Mouse (Mus musculus): Measurements from ENCODE around the gene Ung. TPM values are rescaled to one million over a fixed set of nuclear protein-coding genes. Genes with fewer than 3 reads are reported as not detected.

Ung gene
- polyA plus RNA-seq, 1 experiment from 2014 or later = 14.8 TPM

GRCm38 (mm10) chr5:114115030-114115429 lies 15.2 kb upstream of the Ung start:
- ATAC-seq = no peak
- Histone ChIP-seq H3K27me3 (no peaks in the 10 kb centered on the region), H3K36me3 (peaks cover 93% of the 10 kb centered on the region), H3K9ac (replicated peaks) (no peak overlapping the region), H3K4me3 (replicated peaks) (no peak overlapping the region), H3K27ac (no peak overlapping the region), H3K4me1 (replicated peaks) (no peaks in the 10 kb centered on the region), H3K4me2 (replicated peaks) (no peak overlapping the region), H3K9me3 (no peaks in the 10 kb centered on the region)
- WGBS = 86% methylated on average over 5 of the region's 5 CpGs

GRCm38 (mm10) chr5:114116586-114116985 lies 13.6 kb upstream of the Ung start:
- H3K9me3 ChIP-seq = no peaks in the 10 kb centered on the region
- H3K4me1 ChIP-seq (replicated peaks) = no peaks in the 10 kb centered on the region
- H3K36me3 ChIP-seq = peaks cover 93% of the 10 kb centered on the region
- H3K4me3 ChIP-seq (replicated peaks) = no peak overlapping the region
- no peak overlapping the region for H3K4me2 ChIP-seq (replicated peaks)
- no peaks in the 10 kb centered on the region for H3K27me3 ChIP-seq
- ATAC-seq = no peak
- H3K27ac ChIP-seq = no peak overlapping the region
- H3K9ac ChIP-seq (replicated peaks) = no peak overlapping the region
- WGBS = 94% methylated on average over 7 of the region's 7 CpGs

DNA sequence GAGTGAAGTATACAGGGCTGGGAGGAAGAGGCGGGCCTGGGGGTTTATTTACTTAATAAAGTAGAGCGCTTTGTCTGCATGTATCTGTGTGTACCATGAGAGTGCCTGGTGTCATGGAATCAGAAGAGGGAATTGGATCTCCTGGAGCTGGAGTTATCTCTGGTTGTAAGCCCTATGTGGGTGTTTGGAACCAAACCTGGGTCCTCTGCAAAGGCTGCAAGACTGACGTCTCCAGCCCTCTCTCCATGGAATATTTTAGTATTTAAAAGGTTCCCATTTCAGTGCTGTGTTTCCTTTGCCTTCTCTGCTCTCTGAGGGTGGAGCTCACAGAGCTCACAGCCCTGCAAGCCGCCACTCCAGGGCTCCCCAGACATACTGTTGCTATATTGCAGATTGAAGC lies 10.4 kb upstream of the Ung start:
- H3K4me3 ChIP-seq (replicated peaks) = no peak overlapping the region
- no peak overlapping the region for H3K4me2 ChIP-seq (replicated peaks)
- no peak overlapping the region for H3K27ac ChIP-seq
- H3K9me3 ChIP-seq = no peaks in the 10 kb centered on the region
- no peaks in the 10 kb centered on the region for H3K4me1 ChIP-seq (replicated peaks)
- H3K9ac ChIP-seq (replicated peaks) = no peak overlapping the region
- ATAC-seq = no peak
- no peaks in the 10 kb centered on the region for H3K27me3 ChIP-seq
- WGBS = 85% methylated on average over 4 of the region's 4 CpGs
- H3K36me3 ChIP-seq = peaks cover 94% of the 10 kb centered on the region

GRCm38 (mm10) chr5:114126008-114126407 lies 4.2 kb upstream of the Ung start:
- H3K9ac ChIP-seq (replicated peaks) = no peak overlapping the region
- H3K27me3 ChIP-seq = no peaks in the 10 kb centered on the region
- H3K4me2 ChIP-seq (replicated peaks) = no peak overlapping the region
- ATAC-seq = no peak
- 89% methylated on average over 3 of the region's 3 CpGs for WGBS
- H3K4me3 ChIP-seq (replicated peaks) = no peak overlapping the region
- peaks cover 10% of the 10 kb centered on the region; the same call in 1 of the 2 replicates for H3K4me1 ChIP-seq (replicated peaks)
- no peak overlapping the region for H3K27ac ChIP-seq
- H3K9me3 ChIP-seq = no peaks in the 10 kb centered on the region
- peaks cover 48% of the 10 kb centered on the region for H3K36me3 ChIP-seq

GRCm38 (mm10) chr5:114126499-114127244 lies 3.5 kb upstream of the Ung start:
- 88% methylated on average over 7 of the region's 7 CpGs for WGBS
- Histone ChIP-seq H3K27me3 (no peaks in the 10 kb centered on the region), H3K9me3 (no peaks in the 10 kb centered on the region), H3K27ac (no peak overlapping the region; the same call in 1 of the 2 replicates), H3K4me3 (replicated peaks) (0 out of 2 replicates have a peak overlapping the region, but pooled peaks have one; percentile 62), H3K4me1 (replicated peaks) (peaks cover 13% of the 10 kb centered on the region), H3K4me2 (replicated peaks) (peak overlapping the region; percentile 89), H3K36me3 (peaks cover 41% of the 10 kb centered on the region), H3K9ac (replicated peaks) (no peak overlapping the region)
- no peak for ATAC-seq

DNA sequence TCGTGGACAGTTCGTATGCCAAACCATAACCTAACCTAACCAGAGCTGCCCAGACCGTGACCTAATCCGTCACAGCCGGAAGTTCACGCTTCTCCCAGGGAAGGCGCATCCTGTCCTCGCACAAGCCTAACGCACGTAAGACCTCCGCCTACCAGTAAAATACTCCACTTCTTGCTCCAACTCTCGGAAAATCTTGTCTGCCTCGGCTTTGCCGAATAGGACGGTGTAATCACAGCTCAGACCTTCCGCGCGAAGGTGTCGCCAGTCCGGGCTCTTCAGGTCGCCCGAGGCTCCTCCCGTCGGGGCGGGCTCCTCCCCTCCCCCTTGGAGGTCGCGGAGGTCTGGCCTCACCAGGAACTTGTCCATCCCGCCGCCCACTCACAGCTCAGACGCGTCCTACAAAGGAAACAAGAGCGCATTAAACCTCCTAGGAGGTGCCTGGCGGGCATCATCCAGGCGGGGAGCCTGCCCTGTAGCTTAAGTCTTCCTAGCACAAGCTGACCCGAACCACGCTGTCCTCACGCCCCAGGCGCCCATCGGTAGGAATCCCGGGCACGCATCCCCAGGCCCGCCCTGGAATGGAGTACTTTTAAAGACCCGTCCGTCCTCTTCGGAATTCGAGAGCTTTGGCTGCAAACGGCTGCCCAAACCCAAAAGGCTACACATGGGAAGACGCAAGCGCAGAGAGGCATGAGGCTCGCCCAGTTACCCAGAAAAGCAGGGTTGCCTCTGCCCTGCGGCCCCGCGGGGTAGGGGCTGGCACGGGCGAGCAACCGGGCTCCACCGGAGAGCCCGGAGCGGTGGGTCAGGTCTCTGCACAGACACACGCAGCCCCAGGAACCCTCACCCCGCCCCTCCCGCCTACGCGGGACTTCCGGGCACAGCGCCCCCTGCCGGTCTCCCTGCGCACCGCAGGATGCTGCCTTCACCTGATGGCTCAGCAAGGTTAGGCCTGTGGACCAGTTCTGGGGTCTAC lies 2.5 kb upstream of the Ung start, which contains the start of gene Alkbh2:
Gene Alkbh2 (minus strand): TSS at position 845 of the 976 bp plus-strand sequence.
- peak within 1 kb of the TSS; percentile 62 for H3K4me3 ChIP-seq (replicated peaks)
- H3K9me3 ChIP-seq = no peaks in the 10 kb centered on the region
- H3K4me1 ChIP-seq (replicated peaks) = peaks cover 23% of the 10 kb centered on the region
- WGBS = under 1% methylated on average over 69 of the region's 69 CpGs
- peak within 1 kb of the TSS; percentile 73 for H3K9ac ChIP-seq (replicated peaks)
- H3K27me3 ChIP-seq = no peaks in the 10 kb centered on the region
- ATAC-seq = peak; percentile 21
- H3K4me2 ChIP-seq (replicated peaks) = peak within 1 kb of the TSS; percentile 89
- H3K27ac ChIP-seq = peak within 1 kb of the TSS; percentile 82
- H3K36me3 ChIP-seq = peaks cover 31% of the 10 kb centered on the region

DNA sequence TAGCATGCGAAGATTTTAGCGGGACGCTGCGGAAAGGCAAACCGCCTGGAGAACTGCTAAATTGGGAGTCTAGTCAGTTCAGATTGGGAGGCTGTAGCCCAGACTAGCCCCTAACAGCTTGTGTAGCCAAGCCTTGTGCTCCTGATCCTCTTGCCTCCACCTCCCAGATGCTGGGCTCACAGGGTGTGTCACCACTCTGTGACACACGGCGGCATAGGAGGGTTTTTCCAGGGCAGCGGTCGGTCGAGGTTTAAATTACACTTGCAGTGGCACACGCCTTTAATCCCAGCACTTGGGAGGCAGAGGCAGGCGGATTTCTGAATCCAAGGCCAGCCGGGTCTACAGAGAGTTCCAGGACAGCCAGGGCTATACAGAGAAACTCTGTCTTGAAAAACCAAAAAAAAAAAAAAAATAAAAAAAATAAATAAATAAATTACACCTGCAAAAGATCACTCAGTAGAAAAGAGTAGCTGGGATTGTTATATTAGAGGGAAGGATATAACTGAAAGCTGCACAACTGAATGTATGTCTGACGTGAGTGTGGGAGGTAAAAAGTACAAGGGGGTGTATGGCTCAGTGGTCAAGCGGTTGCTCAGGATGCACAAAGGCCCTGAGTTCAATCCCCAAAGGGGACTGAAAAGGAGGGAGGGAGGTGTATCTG lies 506 bp upstream of the Ung start:
- H3K9me3 ChIP-seq = no peaks in the 10 kb centered on the region
- no peak for ATAC-seq
- H3K4me2 ChIP-seq (replicated peaks) = peak overlapping the region; percentile 98
- no peak overlapping the region for H3K27ac ChIP-seq
- H3K4me1 ChIP-seq (replicated peaks) = peaks cover 26% of the 10 kb centered on the region
- H3K27me3 ChIP-seq = no peaks in the 10 kb centered on the region
- WGBS = 80% methylated on average over 15 of the region's 15 CpGs
- H3K9ac ChIP-seq (replicated peaks) = no peak overlapping the region
- H3K4me3 ChIP-seq (replicated peaks) = peak overlapping the region; percentile 88
- H3K36me3 ChIP-seq = peaks cover 11% of the 10 kb centered on the region; the same call in 1 of the 2 replicates

- peak; percentile 98 for ATAC-seq
- peak overlapping the region; percentile 88 for H3K4me3 ChIP-seq (replicated peaks)
- peak overlapping the region; percentile 98 for H3K4me2 ChIP-seq (replicated peaks)
- H3K27me3 ChIP-seq = no peaks in the 10 kb centered on the region
- under 1% methylated on average over 87 of the region's 87 CpGs for WGBS
- H3K4me1 ChIP-seq (replicated peaks) = peaks cover 26% of the 10 kb centered on the region
- H3K27ac ChIP-seq = 0 out of 2 replicates have a peak overlapping the region, but pooled peaks have one; percentile 19
- peak overlapping the region; percentile 70 for H3K9ac ChIP-seq (replicated peaks)
- H3K9me3 ChIP-seq = no peaks in the 10 kb centered on the region
- H3K36me3 ChIP-seq = no peaks in the 10 kb centered on the region
These were observed 723 bp downstream of the Ung start for GRCm38 (mm10) chr5:114130698-114131520.

DNA sequence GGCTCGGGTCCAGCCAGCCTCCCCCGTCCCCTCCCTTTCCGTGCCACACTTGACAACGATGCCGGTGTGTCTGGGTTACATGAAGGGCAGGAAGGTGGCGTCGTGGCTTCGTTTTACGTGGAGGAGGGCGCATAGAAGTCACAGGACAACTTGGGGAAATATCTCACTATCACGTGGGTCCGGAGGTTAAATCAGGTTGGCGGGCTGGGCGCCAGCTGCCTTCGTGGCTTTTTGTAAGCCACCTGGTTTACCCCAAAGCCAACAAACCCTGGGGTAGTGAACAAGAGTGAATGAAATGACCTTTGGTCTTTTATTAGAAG lies 1.3 kb downstream of the Ung start:
- ATAC-seq = no peak
- under 1% methylated on average over 15 of the region's 15 CpGs for WGBS
- H3K27ac ChIP-seq = 0 out of 2 replicates have a peak overlapping the region, but pooled peaks have one; percentile 2

DNA sequence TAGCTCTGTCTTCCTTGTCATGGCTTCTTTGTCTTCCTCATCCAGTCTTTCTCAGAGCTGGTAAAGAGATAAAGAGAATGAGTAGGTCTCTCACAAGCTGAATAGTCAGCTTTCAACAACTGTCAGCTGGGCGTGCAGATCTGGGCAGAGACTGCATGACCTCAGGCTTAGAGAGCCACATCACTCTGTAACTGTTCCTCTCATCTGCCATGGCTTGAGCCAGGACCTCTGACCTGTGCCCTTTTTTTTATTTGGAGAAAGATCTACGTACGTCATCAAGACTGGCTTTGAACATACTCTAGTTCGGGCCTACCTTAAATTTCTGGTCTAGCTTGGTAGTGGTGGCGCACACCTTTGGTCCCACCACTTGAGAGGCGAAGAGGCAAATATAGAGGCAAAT lies 2.7 kb downstream of the Ung start:
- no peaks in the 10 kb centered on the region for H3K9me3 ChIP-seq
- no peak for ATAC-seq
- no peaks in the 10 kb centered on the region for H3K36me3 ChIP-seq
- 0 out of 2 replicates have a peak overlapping the region, but pooled peaks have one; percentile 98 for H3K4me2 ChIP-seq (replicated peaks)
- no peak overlapping the region for H3K4me3 ChIP-seq (replicated peaks)
- 83% methylated on average over 6 of the region's 6 CpGs for WGBS
- H3K27ac ChIP-seq = no peak overlapping the region
- no peak overlapping the region for H3K9ac ChIP-seq (replicated peaks)
- H3K4me1 ChIP-seq (replicated peaks) = peaks cover 27% of the 10 kb centered on the region
- no peaks in the 10 kb centered on the region for H3K27me3 ChIP-seq

More for the DNA sequence above, 1.3 kb downstream of the Ung start:
- Histone ChIP-seq H3K27me3 (no peaks in the 10 kb centered on the region), H3K36me3 (no peaks in the 10 kb centered on the region), H3K4me1 (replicated peaks) (peaks cover 26% of the 10 kb centered on the region), H3K9ac (replicated peaks) (peak overlapping the region; percentile 70), H3K4me2 (replicated peaks) (peak overlapping the region; percentile 98), H3K4me3 (replicated peaks) (peak overlapping the region; percentile 88), H3K9me3 (no peaks in the 10 kb centered on the region)

DNA sequence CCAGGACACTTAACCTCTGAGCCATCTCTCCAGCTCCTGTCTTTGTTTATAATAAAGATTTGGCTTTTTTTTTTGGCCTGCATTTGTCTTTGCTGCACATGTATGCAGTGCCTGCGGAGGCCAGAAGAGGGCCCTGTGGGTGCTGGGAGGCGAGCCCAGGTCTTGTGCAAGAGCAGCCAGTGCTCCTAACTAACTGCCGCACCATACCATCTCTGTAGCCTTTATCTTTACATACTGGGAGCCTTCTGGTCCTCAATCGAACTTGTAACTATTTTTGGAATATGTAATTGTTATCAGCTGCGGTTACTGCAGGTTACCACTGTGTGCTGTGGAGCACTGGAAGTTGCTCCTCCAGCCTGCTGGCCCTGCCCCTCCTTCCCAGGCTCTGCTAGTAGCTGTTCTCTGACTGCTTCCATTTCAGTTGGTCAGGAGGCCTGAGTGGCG lies 3.9 kb downstream of the Ung start:
- no peak overlapping the region; the same call in 1 of the 2 replicates for H3K9ac ChIP-seq (replicated peaks)
- H3K9me3 ChIP-seq = no peaks in the 10 kb centered on the region
- no peak for ATAC-seq
- 70% methylated on average over 6 of the region's 6 CpGs for WGBS
- H3K4me3 ChIP-seq (replicated peaks) = no peak overlapping the region
- no peaks in the 10 kb centered on the region for H3K36me3 ChIP-seq
- H3K27ac ChIP-seq = no peak overlapping the region
- no peaks in the 10 kb centered on the region for H3K27me3 ChIP-seq
- H3K4me1 ChIP-seq (replicated peaks) = peaks cover 40% of the 10 kb centered on the region
- no peak overlapping the region for H3K4me2 ChIP-seq (replicated peaks)

Measured in midbrain, embryonic 13.5 days (tissue).